Mouse (Mus musculus) neural tube, embryonic 11.5 days (tissue): Measurements from ENCODE around the gene Grid1. TPM values are rescaled to one million over a fixed set of nuclear protein-coding genes. Genes with fewer than 3 reads are reported as not detected.

Experiments
- ATAC-seq: fragments of 200-750 bp; cut with Nextera tagmentation; 2 replicates; pipeline ENCODE4 v1.8.0; 2017; ENCODE audit warnings: moderate number of reproducible peaks, mild to moderate bottlenecking, moderate TSS enrichment, moderate library complexity; ENCODE audit not compliant: insufficient read depth, low FRiP score, low TSS enrichment
- DNase-seq: peaks from one replicate; pipeline ENCODE4 v3.0.0-alpha.2; 2015; ENCODE audit warnings: low spot score
- H3K27ac ChIP-seq: fragments of 300-500 bp; sonication (generic); 2 replicates; pipeline ENCODE4 v1.5.1; 2014; ENCODE audit warnings: low read depth, mild to moderate bottlenecking, low read length
- H3K27me3 ChIP-seq: fragments of 300-500 bp; sonication (generic); 2 replicates; pipeline ENCODE4 v1.6.1; 2014; ENCODE audit warnings: mild to moderate bottlenecking, low read length, mixed read lengths; ENCODE audit not compliant: control insufficient read depth, insufficient read depth
- H3K36me3 ChIP-seq: fragments of 300-500 bp; sonication (generic); 2 replicates; pipeline ENCODE4 v1.6.1; 2014; ENCODE audit warnings: mild to moderate bottlenecking, low read length, moderate library complexity, mixed read lengths; ENCODE audit not compliant: control insufficient read depth, insufficient read depth
- H3K4me1 ChIP-seq: fragments of 300-500 bp; sonication (generic); 2 replicates; pipeline ENCODE4 v1.6.1; 2014; ENCODE audit warnings: low read length, mixed read lengths; ENCODE audit not compliant: control insufficient read depth, insufficient read depth
- H3K4me2 ChIP-seq: fragments of 300-500 bp; sonication (generic); 2 replicates; pipeline ENCODE4 v1.6.1; 2014; ENCODE audit warnings: low read depth, mild to moderate bottlenecking, moderate library complexity
- H3K4me3 ChIP-seq: fragments of 300-500 bp; sonication (generic); 2 replicates; pipeline ENCODE4 v1.5.1; 2014; ENCODE audit warnings: low read depth, low read length
- H3K9ac ChIP-seq: fragments of 300-500 bp; sonication (generic); 2 replicates; pipeline ENCODE4 v1.6.1; 2014; ENCODE audit warnings: mild to moderate bottlenecking, low read length
- H3K9me3 ChIP-seq: fragments of 300-500 bp; sonication (generic); 2 replicates; pipeline ENCODE4 v1.6.1; 2016; ENCODE audit warnings: low read length; ENCODE audit not compliant: control insufficient read depth
- WGBS: fragments of 180-500 bp; shearing (Covaris S2); extraction: QIAGEN DNeasy Blood & Tissue Kit; methylation state at CpG from one replicate; pipeline ENCODE4 v1.1.7; 2014; 5-methylcytosine and 5-hydroxymethylcytosine counted together
- polyA plus RNA-seq: library from polyadenylated mRNA; unstranded; fragments of >200 nt; fragmentation: Nextera tagmentation; extraction: Ambion mirVana; gene quantifications from 2 replicates; pipeline ENCODE4 v1.2.1, GENCODE M21; 2014

Gene Grid1
- polyA plus RNA-seq, 1 experiment from 2014 or later = 1.7 TPM

DNA sequence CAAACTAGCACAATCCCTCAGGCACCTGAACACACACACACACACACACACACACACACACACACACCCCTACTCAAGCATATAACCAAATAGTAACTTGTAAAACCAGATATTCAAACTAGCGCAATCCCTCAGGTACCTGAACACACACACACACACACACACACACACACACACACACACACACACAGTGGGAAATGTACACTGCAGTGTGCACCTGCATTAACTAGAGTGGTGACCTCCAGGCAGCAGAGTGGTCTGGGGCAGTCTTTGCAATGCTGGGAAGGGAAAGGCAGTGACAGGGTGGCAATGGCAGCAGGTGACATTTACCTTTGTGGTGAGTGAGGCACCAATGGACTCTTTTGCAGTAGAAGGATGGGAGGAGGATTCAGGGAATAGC is 212.4 kb downstream of the Grid1 start:
- H3K36me3 ChIP-seq = no peaks in the 10 kb centered on the region
- no peaks in the 10 kb centered on the region for H3K27me3 ChIP-seq
- no peaks in the 10 kb centered on the region for H3K9me3 ChIP-seq
- ATAC-seq = no peak
- H3K9ac ChIP-seq = no peak overlapping the region
- no peak overlapping the region for H3K27ac ChIP-seq
- no peaks in the 10 kb centered on the region for H3K4me1 ChIP-seq
- no peak for DNase-seq
- H3K4me3 ChIP-seq = no peak overlapping the region
- 93% methylated on average over 1 of the region's 1 CpGs for WGBS
- H3K4me2 ChIP-seq = no peak overlapping the region

DNA sequence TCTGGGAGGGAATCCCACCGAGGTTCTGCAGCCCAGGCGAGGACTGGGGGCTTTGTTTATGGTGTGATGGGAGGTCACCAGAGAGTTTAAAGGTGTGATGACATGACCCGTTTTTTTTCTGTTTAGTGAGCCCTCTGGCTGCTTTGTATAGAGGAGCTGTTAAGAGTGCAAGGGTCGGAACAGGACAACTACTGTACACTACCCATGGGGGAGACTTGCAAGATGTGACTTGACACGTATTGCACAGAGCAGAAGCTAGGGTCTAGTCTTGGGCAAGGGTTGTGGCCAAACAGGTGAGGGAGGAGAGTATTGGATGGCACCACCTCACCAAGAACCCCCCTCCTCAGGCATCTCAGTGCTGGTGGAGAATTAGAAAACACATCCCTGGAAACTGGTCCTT is 224.4 kb downstream of the Grid1 start:
- Histone ChIP-seq H3K9me3 (no peaks in the 10 kb centered on the region), H3K27me3 (no peaks in the 10 kb centered on the region), H3K36me3 (no peaks in the 10 kb centered on the region), H3K9ac (no peak overlapping the region), H3K4me2 (no peak overlapping the region), H3K4me3 (no peak overlapping the region), H3K4me1 (no peaks in the 10 kb centered on the region), H3K27ac (no peak overlapping the region)
- WGBS = 57% methylated on average over 5 of the region's 5 CpGs
- no peak for DNase-seq
- no peak for ATAC-seq

DNA sequence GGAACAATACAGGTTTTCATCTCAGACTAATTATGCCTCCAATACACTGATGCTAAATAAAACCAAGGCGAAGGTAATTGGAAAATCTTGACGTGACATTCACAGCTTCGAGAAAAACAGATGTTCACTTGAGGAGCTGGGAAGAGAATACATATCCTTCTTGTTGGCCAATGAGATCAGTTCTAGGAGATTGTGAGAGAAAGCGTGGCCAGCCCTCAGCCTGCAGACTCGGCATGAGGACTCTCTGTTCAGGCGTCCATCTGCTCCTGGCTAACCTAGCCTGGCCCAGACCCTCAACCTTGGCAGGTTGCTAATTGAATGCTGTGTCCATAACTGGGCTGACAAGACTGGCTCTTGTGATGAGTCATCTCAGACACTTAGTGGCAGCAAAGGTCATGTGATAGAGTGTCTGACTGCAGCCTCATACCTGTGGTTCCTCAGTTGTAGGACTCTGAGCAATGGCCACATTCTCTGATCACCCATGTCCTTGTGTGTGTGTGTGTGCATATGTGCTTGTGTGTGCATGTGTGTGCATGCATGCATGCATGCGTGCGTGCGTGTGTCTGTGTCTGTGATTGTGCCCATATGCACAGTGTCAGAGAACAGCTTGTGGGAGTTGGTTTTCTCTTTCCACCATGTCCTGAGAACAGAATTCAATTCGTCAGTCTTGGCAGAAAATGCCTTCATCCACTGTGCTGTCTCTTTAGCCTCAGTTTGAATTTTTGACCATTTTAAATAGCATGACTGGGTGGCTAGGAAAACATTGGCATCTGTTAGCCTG is 225.2 kb downstream of the Grid1 start:
- 89% methylated on average over 10 of the region's 10 CpGs for WGBS
- Histone ChIP-seq H3K36me3 (no peaks in the 10 kb centered on the region), H3K27me3 (no peaks in the 10 kb centered on the region), H3K4me1 (no peaks in the 10 kb centered on the region), H3K9ac (no peak overlapping the region), H3K27ac (no peak overlapping the region), H3K4me3 (no peak overlapping the region), H3K9me3 (no peaks in the 10 kb centered on the region), H3K4me2 (no peak overlapping the region)
- ATAC-seq (no peak), DNase-seq (no peak)

DNA sequence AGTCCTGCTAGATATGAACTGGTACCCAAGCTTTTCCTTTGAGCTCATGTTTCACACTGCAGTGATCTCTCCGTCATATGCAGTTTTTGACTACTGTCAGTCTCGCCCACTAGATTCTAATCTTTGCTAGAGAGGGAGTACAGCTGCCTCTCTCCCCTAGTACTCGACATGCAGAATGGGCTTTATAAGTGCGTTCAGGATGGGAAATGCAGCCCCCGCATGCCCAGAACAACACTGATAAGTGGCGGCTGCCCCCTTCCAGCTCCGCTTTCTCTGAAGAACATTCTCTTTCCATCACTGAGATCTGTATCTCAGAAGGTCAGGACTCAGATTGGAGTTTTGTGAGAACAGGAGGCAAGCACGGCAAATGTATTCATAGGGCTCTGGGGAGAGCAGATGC is 229.3 kb downstream of the Grid1 start:
- Histone ChIP-seq H3K36me3 (no peaks in the 10 kb centered on the region), H3K27me3 (no peaks in the 10 kb centered on the region), H3K9me3 (no peaks in the 10 kb centered on the region), H3K4me1 (no peaks in the 10 kb centered on the region), H3K9ac (no peak overlapping the region), H3K4me2 (no peak overlapping the region), H3K27ac (no peak overlapping the region), H3K4me3 (no peak overlapping the region)
- WGBS = 82% methylated on average over 8 of the region's 8 CpGs
- ATAC-seq (no peak), DNase-seq (no peak)

DNA sequence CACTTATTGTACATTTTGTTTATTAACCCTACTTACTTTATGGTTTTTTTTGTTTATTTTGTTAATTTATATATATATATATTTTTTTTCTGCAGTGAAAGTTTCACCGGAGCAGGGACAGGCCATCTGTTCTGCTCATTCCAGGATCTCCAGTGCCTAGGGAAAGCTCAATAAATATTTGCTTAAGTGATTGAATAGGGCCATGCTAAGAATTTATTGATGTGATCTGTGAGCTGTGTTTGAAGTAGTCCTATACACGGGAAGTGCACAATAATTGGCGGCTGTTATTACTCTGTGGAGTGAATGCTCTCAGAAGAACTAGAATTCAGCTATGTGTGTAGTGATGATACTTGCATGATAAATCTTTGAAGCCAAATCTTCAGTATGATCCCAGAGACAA is 234.2 kb downstream of the Grid1 start:
- no peaks in the 10 kb centered on the region for H3K4me1 ChIP-seq
- no peaks in the 10 kb centered on the region for H3K36me3 ChIP-seq
- H3K4me3 ChIP-seq = no peak overlapping the region
- no peaks in the 10 kb centered on the region for H3K27me3 ChIP-seq
- H3K9ac ChIP-seq = no peak overlapping the region
- ATAC-seq (no peak), DNase-seq (no peak)
- H3K27ac ChIP-seq = no peak overlapping the region
- 66% methylated on average over 3 of the region's 3 CpGs for WGBS
- no peak overlapping the region for H3K4me2 ChIP-seq
- no peaks in the 10 kb centered on the region for H3K9me3 ChIP-seq

DNA sequence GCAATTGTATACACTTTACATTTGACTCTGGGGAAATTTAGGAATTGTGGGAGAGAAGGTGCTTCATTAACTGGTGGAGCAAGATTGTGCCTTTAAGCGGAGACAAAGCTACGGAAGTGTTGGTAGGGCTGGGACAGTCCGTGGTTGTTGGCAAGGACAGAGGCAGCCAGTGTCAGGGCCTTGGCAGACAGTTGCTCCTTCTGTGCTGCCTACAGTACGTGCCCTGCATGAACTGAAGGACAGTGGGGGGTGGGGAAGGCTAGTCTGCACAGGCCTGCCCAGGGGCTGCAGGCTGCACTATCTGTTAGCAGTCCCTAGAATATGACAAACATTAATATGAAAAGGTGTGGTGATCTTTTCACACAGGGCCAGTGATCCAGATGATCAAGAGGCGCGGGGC is 254.7 kb downstream of the Grid1 start:
- no peaks in the 10 kb centered on the region for H3K4me1 ChIP-seq
- H3K4me3 ChIP-seq = no peak overlapping the region
- ATAC-seq = peak; percentile 65; the same call in 1 of the 2 replicates
- H3K9ac ChIP-seq = no peak overlapping the region
- H3K36me3 ChIP-seq = no peaks in the 10 kb centered on the region
- WGBS = 75% methylated on average over 6 of the region's 6 CpGs
- no peaks in the 10 kb centered on the region for H3K9me3 ChIP-seq
- no peak overlapping the region for H3K27ac ChIP-seq
- DNase-seq = no peak
- no peaks in the 10 kb centered on the region for H3K27me3 ChIP-seq
- no peak overlapping the region for H3K4me2 ChIP-seq

DNA sequence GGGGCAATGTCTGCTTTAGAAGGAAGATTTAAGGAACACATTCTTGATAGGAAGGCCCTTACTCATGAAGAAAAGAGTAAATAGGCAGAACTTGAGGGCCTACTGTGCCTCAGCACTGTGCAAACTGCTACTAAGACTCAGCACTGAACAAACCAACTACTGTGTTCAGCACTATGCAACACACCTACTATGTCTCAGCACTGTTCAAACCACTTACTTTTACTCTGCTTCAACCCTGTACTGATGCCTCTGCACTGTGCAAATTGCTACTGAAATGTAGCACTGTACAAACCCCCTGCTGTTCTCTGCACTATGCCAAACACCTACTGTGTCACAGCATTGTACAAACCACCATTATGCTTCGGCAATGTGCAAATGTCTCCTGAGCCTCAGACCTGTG is 260.0 kb downstream of the Grid1 start:
- H3K9ac ChIP-seq = no peak overlapping the region
- 88% methylated on average over 1 of the region's 1 CpGs for WGBS
- H3K4me1 ChIP-seq = no peaks in the 10 kb centered on the region
- H3K27ac ChIP-seq = no peak overlapping the region
- ATAC-seq = no peak
- no peak for DNase-seq
- no peak overlapping the region for H3K4me3 ChIP-seq
- H3K36me3 ChIP-seq = no peaks in the 10 kb centered on the region
- H3K4me2 ChIP-seq = no peak overlapping the region
- no peaks in the 10 kb centered on the region for H3K27me3 ChIP-seq
- no peaks in the 10 kb centered on the region for H3K9me3 ChIP-seq

DNA sequence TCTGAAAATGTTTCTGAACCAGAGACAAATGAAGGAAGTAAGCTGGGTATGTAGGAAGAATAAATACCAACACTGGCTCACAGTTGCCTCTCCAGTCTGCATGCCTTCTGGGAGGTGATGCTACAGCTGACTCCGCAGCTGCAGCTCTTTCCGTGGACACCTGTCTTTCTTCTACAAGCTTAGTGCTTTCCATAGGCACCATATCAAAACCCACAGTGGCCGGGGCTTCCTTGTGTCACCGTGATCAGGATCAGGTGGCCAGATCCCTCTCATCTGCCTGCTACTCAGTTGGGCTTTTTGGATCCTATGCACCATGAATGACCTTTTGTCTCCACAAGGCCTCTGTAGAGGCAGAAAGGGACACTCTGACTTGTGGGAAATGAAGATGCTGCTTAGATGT is 272.7 kb downstream of the Grid1 start:
- WGBS = 84% methylated on average over 4 of the region's 4 CpGs

DNA sequence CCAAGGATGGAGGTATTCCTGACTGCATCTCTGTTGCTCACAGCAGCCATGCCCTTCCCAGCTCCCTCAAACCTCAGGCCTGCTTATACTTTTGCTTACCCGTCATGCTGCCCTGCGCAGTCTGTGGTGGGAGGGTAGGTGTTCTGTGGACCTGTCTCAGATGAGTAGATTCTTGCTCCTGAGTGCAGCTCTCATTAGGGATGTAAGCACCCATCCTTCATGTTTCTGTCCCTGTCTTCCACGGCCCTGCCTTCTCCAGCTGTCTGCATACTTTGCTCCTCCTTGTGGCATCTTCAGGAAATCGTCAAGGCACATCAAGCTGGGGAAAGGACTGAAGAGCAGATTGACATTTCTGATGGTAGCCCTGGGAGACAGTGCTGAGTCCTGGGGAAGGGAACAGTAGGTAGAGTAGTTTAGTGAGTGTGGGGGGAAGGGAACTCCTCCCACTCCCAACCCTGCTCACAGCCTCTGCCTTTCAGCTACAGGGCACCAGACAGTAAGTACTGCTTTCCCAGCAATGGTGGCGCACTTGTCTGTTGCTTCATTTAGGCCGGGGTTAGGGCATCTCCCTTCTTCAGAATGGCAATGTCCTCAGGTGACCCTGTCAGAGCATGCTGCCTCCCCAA is 273.8 kb downstream of the Grid1 start:
- WGBS = 65% methylated on average over 6 of the region's 6 CpGs
- Histone ChIP-seq H3K4me3 (no peak overlapping the region), H3K36me3 (no peaks in the 10 kb centered on the region), H3K4me2 (no peak overlapping the region), H3K9me3 (no peaks in the 10 kb centered on the region), H3K9ac (no peak overlapping the region), H3K27ac (no peak overlapping the region), H3K27me3 (no peaks in the 10 kb centered on the region), H3K4me1 (no peaks in the 10 kb centered on the region)
- no peak for ATAC-seq
- no peak for DNase-seq

More for the DNA sequence above, 272.7 kb downstream of the Grid1 start:
- Histone ChIP-seq H3K4me2 (no peak overlapping the region), H3K9ac (no peak overlapping the region), H3K36me3 (no peaks in the 10 kb centered on the region), H3K4me1 (no peaks in the 10 kb centered on the region), H3K9me3 (no peaks in the 10 kb centered on the region), H3K4me3 (no peak overlapping the region), H3K27me3 (no peaks in the 10 kb centered on the region), H3K27ac (no peak overlapping the region)
- no peak for DNase-seq
- no peak for ATAC-seq
